Mouse (Mus musculus) 416B (cell line): ENCODE measurements around the gene Mst1.

Experiments
- DNase-seq: peaks from one replicate; pipeline ENCODE4 v3.0.0; 2011; ENCODE audit warnings: low read depth

The Mst1 gene

GRCm38 (mm10) chr9:108129042-108129948 is 49.1 kb downstream of the Mst1 start:
- no peak for DNase-seq

- no peak for DNase-seq
Measured at GRCm38 (mm10) chr9:108131502-108131901, 51.3 kb downstream of the Mst1 start.

GRCm38 (mm10) chr9:108132373-108132772 is 52.1 kb downstream of the Mst1 start:
- DNase-seq = no peak

- DNase-seq = no peak
Measured at GRCm38 (mm10) chr9:108133478-108133877, 53.2 kb downstream of the Mst1 start.
